Mouse (Mus musculus): ENCODE measurements around the gene Flt1. TPM values are rescaled to one million over a fixed set of nuclear protein-coding genes. Genes with fewer than 3 reads are reported as not detected.

Flt1 gene
- total and polyA plus RNA-seq, 3 experiments: 0.03 to 0.08 TPM; not detected in 1

- H3K27me3 ChIP-seq (ENCODE audit: control insufficient read depth in 1 of 2, insufficient read depth in 2 of 2, low read length in 2 of 2): no peaks in the 10 kb centered on the region
- no peaks in the 10 kb centered on the region for H3K79me2 ChIP-seq (ENCODE audit: control insufficient read depth, insufficient read depth, low read length, poor library complexity)
- TF ChIP-seq CHD2 (IDR thresholded peaks at IDR 0.05; ENCODE audit: low read length) (no peak), CTCF (IDR thresholded peaks at IDR 0.05 in 2 of 3, conservative IDR thresholded peaks at IDR 0.05 in 1 of 3; ENCODE audit: control insufficient read depth in 1 of 3, insufficient read depth in 1 of 3, low read depth in 2 of 3, low read length in 3 of 3, poor library complexity in 1 of 3, severe bottlenecking in 1 of 3) (peak; percentile 5 to 12 (median 9); a peak in 1 of 6 replicates)
- H3K36me3 ChIP-seq (ENCODE audit: control insufficient read depth in 1 of 2, insufficient read depth in 2 of 2, low read length in 2 of 2): no peaks in the 10 kb centered on the region
- H3K9me3 ChIP-seq (replicated peaks; ENCODE audit: insufficient read depth, low read length): no peaks in the 10 kb centered on the region
- H3K9ac ChIP-seq (ENCODE audit: control insufficient read depth, low read depth, low read length, poor library complexity, severe bottlenecking): no peak overlapping the region
- H3K4me3 ChIP-seq (ENCODE audit: control insufficient read depth in 1 of 2, insufficient read depth in 1 of 2, low read depth in 2 of 2, low read length in 2 of 2): no peak overlapping the region
- H3K27ac ChIP-seq (ENCODE audit: control insufficient read depth, low read depth, low read length): no peak overlapping the region
- no peaks in the 10 kb centered on the region for H3K4me1 ChIP-seq (ENCODE audit: control insufficient read depth in 1 of 2, insufficient read depth in 2 of 2, low read length in 2 of 2)
- no peak for DNase-seq (ENCODE audit: low read depth, low spot score)
Measured at GRCm38 (mm10) chr5:147692622-147693021, 33.2 kb downstream of the Flt1 start.

GRCm38 (mm10) chr5:147683707-147684323, 42.0 kb downstream of the Flt1 start:
- Histone ChIP-seq H3K9me3 (replicated peaks; ENCODE audit: insufficient read depth, low read length) (no peaks in the 10 kb centered on the region), H3K4me3 (ENCODE audit: control insufficient read depth in 1 of 2, insufficient read depth in 1 of 2, low read depth in 2 of 2, low read length in 2 of 2) (no peak overlapping the region), H3K9ac (ENCODE audit: control insufficient read depth, low read depth, low read length, poor library complexity, severe bottlenecking) (no peak overlapping the region), H3K36me3 (ENCODE audit: control insufficient read depth in 1 of 2, insufficient read depth in 2 of 2, low read length in 2 of 2) (no peaks in the 10 kb centered on the region), H3K79me2 (ENCODE audit: control insufficient read depth, insufficient read depth, low read length, poor library complexity) (no peaks in the 10 kb centered on the region), H3K4me1 (ENCODE audit: control insufficient read depth in 1 of 2, insufficient read depth in 2 of 2, low read length in 2 of 2) (no peaks in the 10 kb centered on the region), H3K27ac (ENCODE audit: control insufficient read depth, low read depth, low read length) (no peak overlapping the region), H3K27me3 (ENCODE audit: control insufficient read depth in 1 of 2, insufficient read depth in 2 of 2, low read length in 2 of 2) (no peaks in the 10 kb centered on the region)
- DNase-seq (ENCODE audit: low read depth, low spot score): no peak
- TF ChIP-seq ETS1 (IDR thresholded peaks at IDR 0.05; ENCODE audit: low read depth, low read length) (no peak), GABPA (IDR thresholded peaks at IDR 0.05; ENCODE audit: low read depth, low read length) (no peak), ZC3H11A (IDR thresholded peaks at IDR 0.05; ENCODE audit: low read depth, low read length) (no peak), EP300 (IDR thresholded peaks at IDR 0.05; ENCODE audit: low read depth in 1 of 2, low read length in 2 of 2) (no peak)

GRCm38 (mm10) chr5:147681224-147681623, 44.6 kb downstream of the Flt1 start:
- TF ChIP-seq SMC3 (IDR thresholded peaks at IDR 0.05; ENCODE audit: low read depth, low read length) (no peak), MAFK (IDR thresholded peaks at IDR 0.05; ENCODE audit: borderline replicate concordance, low read depth, low read length) (no peak), ELF1 (IDR thresholded peaks at IDR 0.05; ENCODE audit: low read depth, low read length) (no peak), GABPA (IDR thresholded peaks at IDR 0.05; ENCODE audit: low read depth, low read length) (no peak), POLR2AphosphoS5 (IDR thresholded peaks at IDR 0.05; ENCODE audit: borderline replicate concordance, low read depth, low read length) (no peak), CTCF (IDR thresholded peaks at IDR 0.05 in 2 of 3, conservative IDR thresholded peaks at IDR 0.05 in 1 of 3; ENCODE audit: control insufficient read depth in 1 of 3, insufficient read depth in 1 of 3, low read depth in 2 of 3, low read length in 3 of 3, poor library complexity in 1 of 3, severe bottlenecking in 1 of 3) (no peak), EP300 (IDR thresholded peaks at IDR 0.05; ENCODE audit: low read depth in 1 of 2, low read length in 2 of 2) (no peak)
- Histone ChIP-seq H3K9me3 (replicated peaks; ENCODE audit: insufficient read depth, low read length) (no peaks in the 10 kb centered on the region), H3K27me3 (ENCODE audit: control insufficient read depth in 1 of 2, insufficient read depth in 2 of 2, low read length in 2 of 2) (no peaks in the 10 kb centered on the region), H3K9ac (ENCODE audit: control insufficient read depth, low read depth, low read length, poor library complexity, severe bottlenecking) (no peak overlapping the region), H3K4me1 (ENCODE audit: control insufficient read depth in 1 of 2, insufficient read depth in 2 of 2, low read length in 2 of 2) (no peaks in the 10 kb centered on the region), H3K36me3 (ENCODE audit: control insufficient read depth in 1 of 2, insufficient read depth in 2 of 2, low read length in 2 of 2) (no peaks in the 10 kb centered on the region), H3K79me2 (ENCODE audit: control insufficient read depth, insufficient read depth, low read length, poor library complexity) (no peaks in the 10 kb centered on the region), H3K27ac (ENCODE audit: control insufficient read depth, low read depth, low read length) (no peak overlapping the region), H3K4me3 (ENCODE audit: control insufficient read depth in 1 of 2, insufficient read depth in 1 of 2, low read depth in 2 of 2, low read length in 2 of 2) (no peak overlapping the region)
- DNase-seq (ENCODE audit: low read depth, low spot score): no peak

All from MEL (cell line).